Mouse (Mus musculus): Measurements from ENCODE around the gene Ctsw. TPM values are rescaled to one million over a fixed set of nuclear protein-coding genes. Genes with fewer than 3 reads are reported as not detected.

Ctsw gene
- polyA plus RNA-seq, 1 experiment from 2014 or later, result 0.24 TPM

DNA sequence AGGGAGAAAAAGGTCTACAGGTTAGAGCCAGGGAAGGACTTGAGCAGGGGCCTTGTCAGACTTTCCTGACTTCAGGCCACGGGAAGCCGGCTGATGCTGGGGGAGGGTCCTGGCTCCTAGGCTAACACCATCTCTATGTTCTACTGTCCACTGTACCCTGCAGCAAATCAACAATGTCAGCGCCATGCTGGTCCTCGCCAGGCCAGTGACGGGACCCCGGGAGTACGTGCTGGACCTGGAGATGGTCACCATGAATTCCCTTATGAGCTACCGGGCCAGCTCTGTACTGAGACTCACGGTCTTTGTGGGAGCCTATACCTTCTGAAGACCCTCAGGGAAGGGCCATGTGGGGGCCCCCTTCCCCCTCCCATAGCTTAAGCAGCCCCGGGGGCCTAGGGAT, 13.1 kb upstream of the Ctsw start:
- Histone ChIP-seq H3K27ac (no peak overlapping the region), H3K4me3 (ENCODE audit: inconsistent target) (no peak overlapping the region), H3K79me2 (ENCODE audit: inconsistent target) (no peaks in the 10 kb centered on the region), H3K36me3 (ENCODE audit: inconsistent target) (peaks cover 35% of the 10 kb centered on the region; the same call in 1 of the 2 replicates)
- 91% methylated on average over 9 of the region's 10 CpGs for WGBS (ENCODE audit: missing documents)

- 94% methylated on average over 10 of the region's 10 CpGs for WGBS (ENCODE audit: missing documents)
- Histone ChIP-seq H3K4me3 (ENCODE audit: inconsistent target) (no peak overlapping the region), H3K27ac (no peak overlapping the region), H3K36me3 (ENCODE audit: inconsistent target) (peaks cover 22% of the 10 kb centered on the region; the same call in 1 of the 2 replicates), H3K79me2 (ENCODE audit: inconsistent target) (no peaks in the 10 kb centered on the region)
Measured at GRCm38 (mm10) chr19:5480016-5480415, 11.7 kb upstream of the Ctsw start.

DNA sequence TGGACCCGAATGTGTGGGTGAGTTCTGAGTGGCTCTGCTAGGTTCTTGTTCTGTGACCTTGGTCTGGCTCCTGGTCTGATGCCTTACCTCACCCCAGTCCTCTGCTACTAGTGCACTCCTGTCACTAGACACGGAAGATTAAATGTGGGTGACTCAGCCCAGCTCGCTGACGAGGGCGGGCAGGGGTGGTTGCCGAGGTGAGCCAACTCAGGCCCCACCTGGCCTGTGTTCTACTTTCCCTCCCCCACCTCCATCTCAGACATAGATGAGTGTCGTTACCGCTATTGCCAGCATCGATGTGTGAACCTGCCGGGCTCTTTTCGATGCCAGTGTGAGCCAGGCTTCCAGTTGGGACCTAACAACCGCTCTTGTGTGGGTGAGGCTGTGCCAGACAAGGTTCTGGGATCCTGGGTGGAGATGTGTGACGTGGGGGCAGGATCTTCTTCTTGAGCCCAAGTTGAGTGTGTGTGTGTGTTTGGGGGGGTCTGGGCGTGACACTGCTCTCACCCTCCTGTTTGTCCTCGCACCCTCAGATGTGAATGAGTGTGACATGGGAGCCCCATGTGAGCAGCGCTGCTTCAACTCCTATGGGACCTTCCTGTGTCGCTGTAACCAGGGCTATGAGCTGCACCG, 9.5 kb upstream of the Ctsw start:
- Histone ChIP-seq H3K36me3 (ENCODE audit: inconsistent target) (peaks cover 7% of the 10 kb centered on the region; the same call in 1 of the 2 replicates), H3K27ac (no peak overlapping the region), H3K79me2 (ENCODE audit: inconsistent target) (no peaks in the 10 kb centered on the region), H3K4me3 (ENCODE audit: inconsistent target) (no peak overlapping the region)
- 88% methylated on average over 17 of the region's 18 CpGs for WGBS (ENCODE audit: missing documents)

DNA sequence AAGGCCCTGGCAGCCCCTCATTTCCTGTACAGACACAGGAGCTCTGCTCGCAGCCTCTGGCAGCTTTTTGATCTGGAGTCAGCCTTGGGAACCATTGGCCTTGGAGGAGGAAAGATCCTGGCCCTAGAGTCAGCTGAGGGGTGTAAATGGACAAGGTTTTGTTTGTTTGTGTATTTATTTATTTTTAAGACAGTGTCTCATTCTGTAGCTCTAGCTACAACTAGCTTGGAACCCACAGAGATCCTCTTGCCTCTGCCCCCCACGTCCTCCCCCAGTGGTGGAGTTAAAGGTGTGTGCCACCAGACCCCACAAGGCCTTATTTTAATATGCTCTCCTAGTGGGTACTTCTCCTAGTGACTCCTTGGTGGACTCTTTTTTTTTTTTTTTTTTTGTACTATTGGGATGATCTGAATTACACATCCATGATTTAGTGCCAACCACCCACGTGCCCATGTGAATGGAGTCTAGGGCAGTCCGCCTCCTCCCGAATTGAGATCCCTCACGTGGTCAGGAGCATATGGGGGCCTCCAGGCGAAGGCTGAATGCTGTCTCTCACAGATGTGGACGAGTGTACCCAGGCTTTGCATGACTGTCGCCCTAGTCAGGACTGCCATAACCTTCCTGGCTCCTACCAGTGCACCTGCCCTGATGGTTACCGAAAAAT, 8.8 kb upstream of the Ctsw start:
- no peak overlapping the region for H3K27ac ChIP-seq
- H3K79me2 ChIP-seq (ENCODE audit: inconsistent target), result no peaks in the 10 kb centered on the region
- peaks cover under 1% of the 10 kb centered on the region; the same call in 1 of the 2 replicates for H3K36me3 ChIP-seq (ENCODE audit: inconsistent target)
- H3K4me3 ChIP-seq (ENCODE audit: inconsistent target), result no peak overlapping the region
- 91% methylated on average over 10 of the region's 10 CpGs for WGBS (ENCODE audit: missing documents)

DNA sequence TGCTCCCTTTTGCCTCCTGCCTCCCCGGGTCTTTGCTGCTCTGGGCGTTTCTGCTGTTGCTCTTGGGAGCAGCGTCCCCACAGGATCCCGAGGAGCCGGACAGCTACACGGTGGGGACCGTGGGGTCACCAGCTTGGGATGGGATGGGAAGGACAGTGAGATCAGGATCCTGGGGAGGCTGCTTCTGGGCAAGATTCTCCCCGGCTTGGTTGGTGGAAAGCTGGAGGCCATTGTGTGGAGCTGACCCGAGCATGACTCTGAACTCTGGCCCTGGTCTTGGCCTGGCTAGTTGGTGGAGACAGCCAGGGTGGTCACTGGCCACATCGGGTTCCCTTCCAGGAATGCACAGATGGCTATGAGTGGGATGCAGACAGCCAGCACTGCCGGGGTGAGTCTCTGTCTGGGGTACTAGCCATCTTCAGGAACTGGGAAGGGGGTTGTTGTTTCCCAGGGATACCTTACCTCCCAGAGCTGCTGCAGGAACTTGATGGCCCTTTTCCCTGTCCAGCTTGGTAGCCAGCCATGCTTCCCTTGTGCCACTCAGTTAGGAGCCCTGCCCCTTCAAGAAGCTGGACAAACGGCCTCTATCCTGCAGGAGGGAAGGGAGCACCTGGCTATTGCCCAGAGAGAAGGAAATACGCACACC, 6.9 kb upstream of the Ctsw start:
- 79% methylated on average over 13 of the region's 13 CpGs for WGBS (ENCODE audit: missing documents)
- Histone ChIP-seq H3K36me3 (ENCODE audit: inconsistent target) (no peaks in the 10 kb centered on the region), H3K27ac (no peak overlapping the region), H3K79me2 (ENCODE audit: inconsistent target) (no peaks in the 10 kb centered on the region), H3K4me3 (ENCODE audit: inconsistent target) (no peak overlapping the region)

DNA sequence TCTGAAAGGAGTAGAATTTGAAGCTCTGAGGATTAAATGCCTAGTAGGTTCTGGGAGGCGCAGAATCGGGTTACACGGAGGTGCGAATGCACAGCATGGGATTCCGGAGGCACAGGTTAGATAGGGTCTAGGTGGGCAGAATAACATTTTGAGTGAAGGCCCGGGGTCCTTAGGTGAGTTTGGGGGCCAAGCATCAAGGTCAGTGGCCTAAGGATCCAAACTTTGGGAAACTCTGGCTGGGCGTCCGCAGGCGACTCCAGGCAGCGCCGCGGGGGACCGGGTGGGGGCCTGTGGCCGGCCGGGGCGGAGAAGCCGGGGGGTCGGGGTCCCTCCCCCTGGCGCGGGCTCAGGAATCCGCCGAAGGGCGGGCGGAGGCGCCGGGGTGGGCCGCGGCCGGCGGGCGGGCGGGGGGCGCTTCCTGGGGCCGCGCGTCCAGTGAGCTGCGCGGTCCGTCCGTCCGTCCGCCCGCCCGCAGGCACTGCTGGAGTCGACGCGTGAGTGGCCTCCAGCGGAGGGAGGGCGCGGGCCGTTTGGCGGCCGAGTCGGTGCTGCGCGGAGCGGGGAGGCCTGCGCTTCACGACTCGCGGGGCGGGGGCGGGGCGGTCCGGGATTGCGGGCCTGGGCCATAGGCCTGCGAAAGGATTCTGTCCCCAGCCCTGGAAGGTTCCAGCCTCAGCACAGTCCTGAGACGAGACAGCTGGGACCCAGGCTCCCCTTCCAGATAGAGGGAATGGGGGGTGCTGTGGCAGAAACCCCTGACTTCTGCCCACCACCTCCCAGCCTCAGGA, 6.2 kb upstream of the Ctsw start:
- Histone ChIP-seq H3K79me2 (ENCODE audit: inconsistent target) (no peaks in the 10 kb centered on the region), H3K36me3 (ENCODE audit: inconsistent target) (no peaks in the 10 kb centered on the region), H3K4me3 (ENCODE audit: inconsistent target) (peak overlapping the region; percentile 19), H3K27ac (no peak overlapping the region)
- WGBS (ENCODE audit: missing documents), result 8% methylated on average over 53 of the region's 68 CpGs

- peak within 1 kb of the TSS; percentile 19 for H3K4me3 ChIP-seq (ENCODE audit: inconsistent target)
- WGBS (ENCODE audit: missing documents), result 38% methylated on average over 22 of the region's 22 CpGs
- H3K36me3 ChIP-seq (ENCODE audit: inconsistent target), result no peaks in the 10 kb centered on the region
- no peak within 1 kb of the TSS for H3K27ac ChIP-seq
- H3K79me2 ChIP-seq (ENCODE audit: inconsistent target), result no peaks in the 10 kb centered on the region
Measured at GRCm38 (mm10) chr19:5473720-5474119, 5.4 kb upstream of the Ctsw start, which contains the start of gene Efemp2. Efemp2 (plus strand) TSS chr19:5473954.

GRCm38 (mm10) chr19:5472857-5473256, 4.5 kb upstream of the Ctsw start:
- no peak overlapping the region for H3K4me3 ChIP-seq (ENCODE audit: inconsistent target)

GRCm38 (mm10) chr19:5471846-5472245, 3.5 kb upstream of the Ctsw start:
- no peaks in the 10 kb centered on the region for H3K79me2 ChIP-seq (ENCODE audit: inconsistent target)
- WGBS (ENCODE audit: missing documents), result 75% methylated on average over 5 of the region's 5 CpGs
- H3K27ac ChIP-seq, result no peak overlapping the region
- H3K4me3 ChIP-seq (ENCODE audit: inconsistent target), result no peak overlapping the region
- H3K36me3 ChIP-seq (ENCODE audit: inconsistent target), result peaks cover 7% of the 10 kb centered on the region; the same call in 1 of the 2 replicates

More at GRCm38 (mm10) chr19:5472857-5473256, 4.5 kb upstream of the Ctsw start:
- Histone ChIP-seq H3K27ac (no peak overlapping the region), H3K79me2 (ENCODE audit: inconsistent target) (no peaks in the 10 kb centered on the region), H3K36me3 (ENCODE audit: inconsistent target) (no peaks in the 10 kb centered on the region)
- WGBS (ENCODE audit: missing documents), result 79% methylated on average over 3 of the region's 3 CpGs

DNA sequence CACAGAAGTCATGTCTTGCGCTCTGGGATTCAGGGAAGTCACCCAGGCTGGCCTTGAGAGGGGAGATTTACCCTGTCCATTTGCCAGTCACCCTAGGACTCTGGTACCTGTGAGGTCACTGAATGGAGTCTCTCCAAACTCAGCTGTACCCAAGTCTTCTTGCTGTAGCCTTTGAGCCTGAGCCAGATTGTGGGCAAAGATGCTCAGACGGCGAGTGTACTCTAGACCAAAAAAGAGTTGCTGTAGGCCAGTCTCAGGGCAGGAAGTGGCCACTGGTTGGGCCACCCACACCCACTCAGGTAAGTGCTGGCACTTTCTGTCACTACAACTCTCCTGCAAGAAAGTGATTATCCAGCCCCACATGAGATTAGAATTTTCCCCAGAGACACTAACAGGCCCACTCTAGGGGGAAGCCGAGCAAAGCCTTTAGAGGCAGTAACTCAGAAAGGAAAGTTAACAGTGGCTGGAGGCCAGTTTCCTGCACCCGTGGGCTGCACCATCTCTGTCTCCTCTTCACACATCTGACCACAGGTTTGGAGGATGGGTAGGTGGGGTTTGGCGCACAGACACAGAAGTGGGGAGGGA, 1.3 kb downstream of the Ctsw start:
- Histone ChIP-seq H3K27ac (no peak overlapping the region), H3K4me3 (ENCODE audit: inconsistent target) (no peak overlapping the region), H3K79me2 (ENCODE audit: inconsistent target) (no peaks in the 10 kb centered on the region)

GRCm38 (mm10) chr19:5465037-5465436, 3.3 kb downstream of the Ctsw start:
- Histone ChIP-seq H3K4me3 (ENCODE audit: inconsistent target) (no peak overlapping the region), H3K36me3 (ENCODE audit: inconsistent target) (peaks cover 56% of the 10 kb centered on the region), H3K27ac (no peak overlapping the region), H3K79me2 (ENCODE audit: inconsistent target) (peaks cover 12% of the 10 kb centered on the region)
- WGBS (ENCODE audit: missing documents), result 92% methylated on average over 8 of the region's 8 CpGs

More for the DNA sequence above, 1.3 kb downstream of the Ctsw start:
- peaks cover 55% of the 10 kb centered on the region for H3K36me3 ChIP-seq (ENCODE audit: inconsistent target)
- WGBS (ENCODE audit: missing documents), result 71% methylated on average over 6 of the region's 6 CpGs

GRCm38 (mm10) chr19:5463791-5464562, 4.3 kb downstream of the Ctsw start:
- WGBS (ENCODE audit: missing documents), result 77% methylated on average over 14 of the region's 15 CpGs
- peaks cover 56% of the 10 kb centered on the region for H3K36me3 ChIP-seq (ENCODE audit: inconsistent target)
- peaks cover 12% of the 10 kb centered on the region for H3K79me2 ChIP-seq (ENCODE audit: inconsistent target)
- H3K4me3 ChIP-seq (ENCODE audit: inconsistent target), result no peak overlapping the region
- H3K27ac ChIP-seq, result no peak overlapping the region

DNA sequence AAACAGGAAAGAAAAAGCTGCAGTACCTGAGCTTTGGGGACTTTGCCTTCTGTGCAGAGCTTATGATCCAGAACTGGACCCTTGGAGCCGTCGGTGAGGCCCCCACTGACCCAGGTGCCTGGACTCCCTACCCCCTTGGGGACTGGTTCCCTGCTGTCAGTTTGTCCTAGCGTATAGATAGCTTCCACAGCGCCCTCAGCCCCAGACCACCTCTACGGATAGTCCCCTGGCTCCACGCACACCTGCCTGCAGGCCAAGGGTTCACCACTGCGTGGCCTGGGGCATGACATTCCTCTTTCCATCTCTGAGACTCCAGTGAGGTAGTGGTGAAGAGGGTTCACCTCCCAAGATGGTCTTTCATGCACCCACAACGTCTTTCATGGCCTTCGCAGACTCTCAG, 5.1 kb downstream of the Ctsw start:
- WGBS (ENCODE audit: missing documents), result 92% methylated on average over 9 of the region's 9 CpGs
- Histone ChIP-seq H3K36me3 (ENCODE audit: inconsistent target) (peaks cover 56% of the 10 kb centered on the region), H3K27ac (no peak overlapping the region), H3K79me2 (ENCODE audit: inconsistent target) (peaks cover 12% of the 10 kb centered on the region), H3K4me3 (ENCODE audit: inconsistent target) (no peak overlapping the region)

Measured in macrophage (primary cell).